Mouse (Mus musculus) heart, postnatal 0 days (tissue): ENCODE measurements around the gene Pappa.

ENCODE experiments used
- CTCF ChIP-seq: IDR thresholded peaks from 2 replicates; pipeline ENCODE4 v1.5.1; 2016; ENCODE audit warnings: antibody characterized with exemption, control low read depth, low read depth
- EP300 ChIP-seq: IDR thresholded peaks from 2 replicates; pipeline ENCODE4 v1.6.1; 2016; ENCODE audit warnings: antibody characterized with exemption, low read depth

GRCm38 (mm10) chr4:65299365-65299764, 175.4 kb downstream of the Pappa start:
- TF ChIP-seq CTCF = no peak
- TF ChIP-seq EP300 = no peak
